Mouse (Mus musculus): ENCODE results near the gene Olfr463.

- TF ChIP-seq EP300 (IDR thresholded peaks at IDR 0.05): no peak
- no peak for TF ChIP-seq CTCF (IDR thresholded peaks at IDR 0.05)
These were observed 36.8 kb downstream of the Olfr463 start for GRCm38 (mm10) chr11:87860426-87860825.
